Comparison of ENCODE assay signal across 7 mouse cellular contexts in genomic region chr1:30950456-30950835, GRCm38 (mm10). TPM values are rescaled to one million over a fixed set of nuclear protein-coding genes. Genes with fewer than 3 reads are reported as not detected.
DNase-seq lines count a peak whose midpoint lies in the region; ATAC-seq and TF ChIP-seq lines count a peak whose summit lies in the region.

No protein-coding gene starts in this region.

- no peak for DNase-seq in lung, postnatal 10 days
- DNase-seq in forebrain, embryonic 10.5 days (ENCODE audit: extremely low spot score, low spot score): no peak
- DNase-seq in thymus, adult 2 months: no peak
- DNase-seq in cerebellum, postnatal 36 days: no peak

- H3K27me3 ChIP-seq in lung, embryonic 15.5 days: no peaks in the 10 kb centered on the region
- H3K27me3 ChIP-seq in forebrain, embryonic 10.5 days (ENCODE audit: poor library complexity, severe bottlenecking): no peaks in the 10 kb centered on the region
- H3K27me3 ChIP-seq in limb, embryonic 15.5 days: no peaks in the 10 kb centered on the region
- H3K27me3 ChIP-seq in stomach, embryonic 15.5 days (replicated peaks): no peaks in the 10 kb centered on the region
- H3K27me3 ChIP-seq in thymus, adult 2 months (ENCODE audit: control insufficient read depth, insufficient read depth, low read length): no peaks in the 10 kb centered on the region

- H3K9ac ChIP-seq in lung, embryonic 15.5 days: peak overlapping the region; percentile 75
- H3K9ac ChIP-seq in limb, embryonic 15.5 days: peak overlapping the region; percentile 77; the same call in 1 of the 2 replicates
- 0 out of 2 replicates have a peak overlapping the region, but pooled peaks have one; percentile 48 for H3K9ac ChIP-seq in stomach, embryonic 15.5 days

- no peak for TF ChIP-seq POLR2A in thymus, adult 2 months (IDR thresholded peaks at IDR 0.05; ENCODE audit: control insufficient read depth, extremely low read depth, insufficient read depth, low read length, poor library complexity)

- peak overlapping the region; percentile 100 for H3K27ac ChIP-seq in lung, embryonic 15.5 days
- H3K27ac ChIP-seq in forebrain, embryonic 10.5 days: peak overlapping the region; percentile 99
- H3K27ac ChIP-seq in limb, embryonic 15.5 days: peak overlapping the region; percentile 100
- peak overlapping the region; percentile 99 for H3K27ac ChIP-seq in stomach, embryonic 15.5 days
- H3K27ac ChIP-seq in thymus, adult 2 months (ENCODE audit: control insufficient read depth, insufficient read depth, low read length): no peak overlapping the region

- H3K4me2 ChIP-seq in lung, embryonic 15.5 days: peak overlapping the region; percentile 55
- H3K4me2 ChIP-seq in limb, embryonic 15.5 days: peak overlapping the region; percentile 55
- peak overlapping the region; percentile 63 for H3K4me2 ChIP-seq in stomach, embryonic 15.5 days

- WGBS in lung, embryonic 15.5 days: 19% methylated on average over 5 of the region's 5 CpGs
- WGBS in forebrain, embryonic 10.5 days: 50% methylated on average over 5 of the region's 5 CpGs
- WGBS in limb, embryonic 15.5 days: 24% methylated on average over 5 of the region's 5 CpGs
- 24% methylated on average over 5 of the region's 5 CpGs for WGBS in stomach, embryonic 15.5 days
- 29% methylated on average over 5 of the region's 5 CpGs for WGBS in thymus, adult 2 months

- no peaks in the 10 kb centered on the region for H3K36me3 ChIP-seq in lung, embryonic 15.5 days
- peaks cover 4% of the 10 kb centered on the region for H3K36me3 ChIP-seq in forebrain, embryonic 10.5 days (replicated peaks)
- no peaks in the 10 kb centered on the region for H3K36me3 ChIP-seq in limb, embryonic 15.5 days
- H3K36me3 ChIP-seq in stomach, embryonic 15.5 days: no peaks in the 10 kb centered on the region
- no peaks in the 10 kb centered on the region for H3K36me3 ChIP-seq in thymus, adult 2 months (ENCODE audit: control insufficient read depth, insufficient read depth, low read length)

- ATAC-seq in lung, embryonic 15.5 days (ENCODE audit: borderline replicate concordance, extremely low read depth, low FRiP score, low TSS enrichment): no peak
- no peak for ATAC-seq in limb, embryonic 15.5 days (ENCODE audit: insufficient number of reproducible peaks, low FRiP score, low TSS enrichment, low read depth)
- no peak for ATAC-seq in stomach, embryonic 15.5 days (ENCODE audit: insufficient read depth, low FRiP score, low read depth)

- H3K9me3 ChIP-seq in lung, embryonic 15.5 days: no peaks in the 10 kb centered on the region
- H3K9me3 ChIP-seq in forebrain, embryonic 10.5 days: no peaks in the 10 kb centered on the region
- no peaks in the 10 kb centered on the region for H3K9me3 ChIP-seq in limb, embryonic 15.5 days
- no peaks in the 10 kb centered on the region for H3K9me3 ChIP-seq in stomach, embryonic 15.5 days

- peak overlapping the region; percentile 79 for H3K4me3 ChIP-seq in lung, embryonic 15.5 days
- H3K4me3 ChIP-seq in forebrain, embryonic 10.5 days: peak overlapping the region; percentile 91
- peak overlapping the region; percentile 82 for H3K4me3 ChIP-seq in limb, embryonic 15.5 days
- peak overlapping the region; percentile 92 for H3K4me3 ChIP-seq in stomach, embryonic 15.5 days (replicated peaks)
- H3K4me3 ChIP-seq in thymus, adult 2 months (ENCODE audit: control insufficient read depth, insufficient read depth, low read length): no peak overlapping the region

- no peak for TF ChIP-seq CTCF in thymus, adult 2 months (IDR thresholded peaks at IDR 0.05; ENCODE audit: borderline replicate concordance, control insufficient read depth, extremely low read depth, insufficient read depth, low read length, poor library complexity)

- H3K4me1 ChIP-seq in lung, embryonic 15.5 days: peaks cover 12% of the 10 kb centered on the region
- H3K4me1 ChIP-seq in forebrain, embryonic 10.5 days: peaks cover 24% of the 10 kb centered on the region
- 0 out of 2 replicates have a peak, but pooled peaks cover 5% of the 10 kb centered on the region for H3K4me1 ChIP-seq in limb, embryonic 15.5 days
- no peaks in the 10 kb centered on the region; the same call in 1 of the 2 replicates for H3K4me1 ChIP-seq in stomach, embryonic 15.5 days
- H3K4me1 ChIP-seq in thymus, adult 2 months (replicated peaks; ENCODE audit: control insufficient read depth, insufficient read depth, low read length): no peaks in the 10 kb centered on the region

RNA-seq across cellular contexts. Expression of gene AC153137.1, which starts 27.3 kb away (rescaled TPM):
- 0.21 TPM in 1 of 2 replicates, not detected in the other for polyA plus RNA-seq in lung, embryonic 15.5 days (2015; fragmentation: Nextera tagmentation; extraction: Ambion mirVana)
- not detected in 2 replicates for polyA plus RNA-seq in forebrain, embryonic 10.5 days (2016; fragmentation: Nextera tagmentation; extraction: Ambion mirVana)
- not detected in 2 replicates for polyA plus RNA-seq in limb, embryonic 15.5 days (2015; fragmentation: Nextera tagmentation; extraction: Ambion mirVana)
- polyA plus RNA-seq in stomach, embryonic 15.5 days (2015; fragmentation: Nextera tagmentation; extraction: Ambion mirVana): not detected in 2 replicates
- not detected in 2 replicates for polyA plus RNA-seq in thymus, adult 2 months (2012; rRNA removed)
